Mouse (Mus musculus): ENCODE data around the gene Heyl.
"Not testable (repeated sequence)": the region's sequence is repeated elsewhere in the genome, so short reads cannot be mapped to it uniquely, and the experiment has no call there.

Heyl gene

GRCm38 (mm10) chr4:123232841-123233240, 515 bp upstream of the Heyl start:
- DNase-seq (ENCODE audit: low read depth, low spot score) = no peak

- no peak for DNase-seq (ENCODE audit: low read depth, low spot score)
Measured at GRCm38 (mm10) chr4:123235835-123236430, 2.6 kb downstream of the Heyl start.

- no peak for DNase-seq (ENCODE audit: low read depth, low spot score)
Measured at GRCm38 (mm10) chr4:123236431-123237031, 3.2 kb downstream of the Heyl start.

GRCm38 (mm10) chr4:123237386-123238266, 4.3 kb downstream of the Heyl start:
- DNase-seq (ENCODE audit: low read depth, low spot score) = no peak

GRCm38 (mm10) chr4:123239361-123240203, 6.2 kb downstream of the Heyl start:
- peak; percentile 80 for DNase-seq (ENCODE audit: low read depth, low spot score)

- no peak for DNase-seq (ENCODE audit: low read depth, low spot score)
Measured at GRCm38 (mm10) chr4:123246221-123246620, 12.9 kb downstream of the Heyl start.

- DNase-seq (ENCODE audit: low read depth, low spot score) = no peak
Measured at GRCm38 (mm10) chr4:123246651-123247050, 13.3 kb downstream of the Heyl start.

- DNase-seq (ENCODE audit: low read depth, low spot score) = no peak
Measured at GRCm38 (mm10) chr4:123247147-123247880, 14.0 kb downstream of the Heyl start.

- no peak for DNase-seq (ENCODE audit: low read depth, low spot score)
Measured at GRCm38 (mm10) chr4:123248971-123249567, 15.7 kb downstream of the Heyl start.

- DNase-seq (ENCODE audit: low read depth, low spot score) = no peak
Measured at GRCm38 (mm10) chr4:123252214-123252613, 18.9 kb downstream of the Heyl start.

GRCm38 (mm10) chr4:123254617-123255016, 21.3 kb downstream of the Heyl start:
- DNase-seq (ENCODE audit: low read depth, low spot score) = peak; percentile 65

GRCm38 (mm10) chr4:123260071-123260746, 26.9 kb downstream of the Heyl start:
- DNase-seq (ENCODE audit: low read depth, low spot score) = no peak

GRCm38 (mm10) chr4:123261721-123262401, 28.5 kb downstream of the Heyl start, which contains the start of gene Pabpc4:
Gene Pabpc4 (plus strand): TSS chr4:123262351.
- no peak for DNase-seq (ENCODE audit: low read depth, low spot score)

- DNase-seq (ENCODE audit: low read depth, low spot score) = no peak
Measured at GRCm38 (mm10) chr4:123271063-123271462, 37.7 kb downstream of the Heyl start.

- DNase-seq (ENCODE audit: low read depth, low spot score) = no peak
Measured at GRCm38 (mm10) chr4:123280117-123280516, 46.8 kb downstream of the Heyl start.

- DNase-seq (ENCODE audit: low read depth, low spot score) = peak; percentile 84
Measured at GRCm38 (mm10) chr4:123282500-123282899, 49.1 kb downstream of the Heyl start.

- not testable (repeated sequence) for DNase-seq (ENCODE audit: low read depth, low spot score)
Measured at GRCm38 (mm10) chr4:123282915-123283674, 49.7 kb downstream of the Heyl start.

- DNase-seq (ENCODE audit: low read depth, low spot score) = not testable (repeated sequence)
Measured at GRCm38 (mm10) chr4:123283675-123284064, 50.3 kb downstream of the Heyl start.
